Mouse (Mus musculus): Measurements from ENCODE around the gene Gm10570.

The Gm10570 gene

GRCm38 (mm10) chr4:130306796-130307630 lies 1.5 kb downstream of the Gm10570 start:
- no peak for ATAC-seq (ENCODE audit: low TSS enrichment)

DNA sequence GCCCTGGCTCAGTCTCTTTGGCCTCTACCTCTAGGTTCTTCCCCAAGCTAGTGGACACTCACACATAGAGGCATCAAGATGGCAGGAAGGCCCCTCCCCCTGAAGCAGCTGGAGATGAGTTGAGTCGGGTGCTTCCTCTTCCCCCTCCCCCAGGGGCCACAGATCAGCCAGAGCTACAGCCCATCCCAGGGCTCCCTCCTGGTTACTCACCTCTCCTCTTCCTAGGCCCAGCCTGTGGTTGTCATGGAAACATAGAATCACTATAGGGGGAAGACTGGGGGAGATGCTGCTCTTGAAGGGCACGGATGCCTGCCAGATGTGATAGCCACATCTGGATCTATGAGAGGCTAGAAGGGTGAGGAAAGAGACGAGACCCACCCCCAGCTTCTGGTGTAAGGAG lies 3.7 kb downstream of the Gm10570 start:
- ATAC-seq (ENCODE audit: low TSS enrichment), result no peak

GRCm38 (mm10) chr4:130302285-130302870 lies 6.1 kb downstream of the Gm10570 start:
- ATAC-seq (ENCODE audit: low TSS enrichment), result no peak

DNA sequence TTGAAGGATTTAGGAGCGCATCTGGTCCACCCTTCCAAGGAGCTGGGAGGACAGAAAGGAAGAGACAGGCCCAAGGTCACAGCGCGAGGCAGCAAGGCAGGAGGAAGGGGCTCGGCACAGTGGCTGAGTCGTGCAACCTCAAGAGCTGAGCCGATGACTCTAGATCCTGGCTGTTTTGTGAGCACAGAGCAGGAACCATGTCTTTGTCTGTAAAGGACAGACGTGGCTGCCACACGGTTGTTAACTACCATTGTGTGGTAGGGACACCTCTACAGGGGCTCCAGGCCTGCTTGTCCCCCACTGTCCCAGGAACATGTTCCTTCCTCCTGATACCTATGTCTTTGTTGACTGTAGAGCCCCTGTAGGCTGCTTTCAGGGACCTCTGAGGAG lies 8.8 kb downstream of the Gm10570 start:
- no peak for ATAC-seq (ENCODE audit: low TSS enrichment)

GRCm38 (mm10) chr4:130298877-130299628 lies 9.4 kb downstream of the Gm10570 start:
- no peak for ATAC-seq (ENCODE audit: low TSS enrichment)

DNA sequence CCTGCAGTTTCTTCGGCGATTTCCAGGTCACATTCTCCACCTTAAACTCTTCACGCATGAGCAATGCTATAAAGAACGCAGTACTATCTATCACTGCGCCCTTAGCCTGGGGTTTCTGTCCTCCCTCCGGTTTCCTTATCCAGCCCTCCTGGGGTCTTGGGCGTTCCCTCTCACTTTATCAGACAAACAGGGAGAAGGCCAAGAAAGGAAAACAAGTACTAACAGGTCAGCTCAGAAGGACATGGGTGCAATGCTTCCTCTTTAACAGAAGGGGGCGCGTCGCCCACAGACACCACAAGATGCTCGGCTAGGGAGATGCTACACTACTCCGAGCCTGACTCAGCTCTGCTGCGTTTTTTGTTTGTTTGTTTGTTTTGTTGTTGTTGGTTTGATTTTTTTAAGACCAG lies 11.3 kb downstream of the Gm10570 start:
- peak; percentile 72; the same call in 1 of the 2 replicates for ATAC-seq (ENCODE audit: low TSS enrichment)

DNA sequence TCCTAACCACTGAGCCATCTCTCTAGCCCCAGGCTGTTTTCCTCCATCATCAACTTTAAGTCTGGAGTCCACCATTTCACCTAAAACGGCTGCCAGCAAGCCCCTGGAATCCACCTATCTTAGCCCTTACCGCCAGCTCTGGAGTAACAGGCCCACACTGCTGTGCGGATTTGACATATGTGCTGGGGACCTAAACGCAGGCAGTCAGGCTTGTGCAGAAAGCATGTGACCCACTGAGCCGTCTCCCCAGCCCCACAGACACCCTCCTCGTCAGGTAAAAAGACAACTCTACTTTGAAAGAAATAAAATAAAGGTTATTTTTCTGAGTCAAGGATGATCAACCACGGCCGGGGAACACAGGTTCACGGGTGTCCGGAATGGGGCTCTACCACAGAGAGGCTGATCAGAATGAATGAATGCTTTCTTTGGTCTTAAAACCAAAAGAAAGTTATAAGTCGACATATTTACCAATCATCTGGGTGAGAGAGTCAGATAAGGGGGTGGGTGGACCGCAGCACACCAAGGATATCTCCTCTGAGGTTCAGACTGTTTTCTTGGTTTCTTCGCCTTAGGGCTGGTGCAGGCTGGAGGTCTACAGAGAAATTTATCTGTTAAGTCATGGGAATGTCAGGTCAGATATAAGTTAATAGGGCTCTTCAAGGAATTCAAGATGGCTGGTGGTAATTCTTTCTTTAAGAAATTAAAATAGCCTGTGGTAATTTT lies 12.1 kb downstream of the Gm10570 start:
- ATAC-seq (ENCODE audit: low TSS enrichment), result no peak

GRCm38 (mm10) chr4:130295047-130295745 lies 13.3 kb downstream of the Gm10570 start:
- ATAC-seq (ENCODE audit: low TSS enrichment), result no peak

DNA sequence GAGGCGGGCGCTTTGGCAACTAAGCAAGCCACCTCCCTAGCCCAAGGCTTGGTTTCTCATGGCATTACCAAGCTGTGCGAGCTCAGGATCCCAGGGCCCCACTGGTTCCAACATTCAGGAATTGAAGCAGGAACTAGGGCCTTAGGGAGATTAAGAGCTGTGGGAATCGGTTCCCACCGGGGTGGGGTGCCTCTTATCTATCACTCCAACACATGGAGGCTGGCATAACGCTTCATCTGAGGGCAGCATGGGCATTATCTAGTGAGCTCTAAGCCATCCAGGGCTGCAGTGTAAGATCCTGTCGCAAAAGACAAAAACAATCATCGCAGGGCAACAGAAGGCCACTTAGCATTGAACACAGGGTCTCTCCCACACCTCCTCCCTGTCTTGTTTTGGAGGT lies 14.0 kb downstream of the Gm10570 start:
- no peak for ATAC-seq (ENCODE audit: low TSS enrichment)

- ATAC-seq (ENCODE audit: low TSS enrichment), result peak; percentile 44; the same call in 1 of the 2 replicates
Observed at GRCm38 (mm10) chr4:130292271-130292670, 16.2 kb downstream of the Gm10570 start.

DNA sequence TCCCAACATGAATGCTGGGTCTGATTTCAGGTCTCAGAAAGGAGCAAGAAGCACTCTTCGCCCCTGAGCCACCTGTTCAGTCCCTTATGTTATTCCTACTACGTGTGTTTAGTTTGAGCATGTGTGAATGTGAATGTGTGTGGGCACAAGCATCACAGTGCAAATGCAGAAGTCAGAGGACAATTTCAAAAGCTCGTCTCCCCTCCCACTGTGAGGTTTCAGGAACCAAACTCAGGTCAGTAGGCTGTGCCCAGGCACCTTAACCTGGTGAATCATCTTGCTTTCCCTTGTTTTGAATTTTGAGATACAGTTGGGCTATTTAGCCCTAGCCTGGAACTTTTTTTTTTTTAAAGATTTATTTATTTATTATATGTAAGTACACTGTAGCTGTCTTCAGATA lies 18.6 kb downstream of the Gm10570 start:
- no peak for ATAC-seq (ENCODE audit: low TSS enrichment)

GRCm38 (mm10) chr4:130286531-130286930 lies 21.9 kb downstream of the Gm10570 start:
- ATAC-seq (ENCODE audit: low TSS enrichment), result no peak

DNA sequence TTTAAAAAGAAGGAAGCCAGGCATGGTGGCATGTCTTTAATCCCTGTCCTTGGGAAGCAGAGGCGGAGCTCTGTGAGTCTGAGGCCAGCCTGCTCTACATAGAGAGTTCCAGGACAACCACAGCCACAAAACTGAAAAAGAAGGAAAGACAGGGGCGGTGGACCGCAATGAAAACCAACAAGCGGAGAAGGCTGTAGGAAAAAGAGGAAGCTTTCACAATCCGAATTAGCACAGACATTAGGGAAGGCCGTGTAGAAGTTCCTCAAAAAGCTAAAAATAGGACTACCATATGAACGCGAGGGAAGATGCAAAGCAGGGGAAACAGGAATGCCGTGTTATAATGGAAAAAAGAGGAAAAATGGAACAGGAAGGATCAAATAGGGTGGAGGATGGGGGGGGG lies 24.6 kb downstream of the Gm10570 start:
- no peak for ATAC-seq (ENCODE audit: low TSS enrichment)

DNA sequence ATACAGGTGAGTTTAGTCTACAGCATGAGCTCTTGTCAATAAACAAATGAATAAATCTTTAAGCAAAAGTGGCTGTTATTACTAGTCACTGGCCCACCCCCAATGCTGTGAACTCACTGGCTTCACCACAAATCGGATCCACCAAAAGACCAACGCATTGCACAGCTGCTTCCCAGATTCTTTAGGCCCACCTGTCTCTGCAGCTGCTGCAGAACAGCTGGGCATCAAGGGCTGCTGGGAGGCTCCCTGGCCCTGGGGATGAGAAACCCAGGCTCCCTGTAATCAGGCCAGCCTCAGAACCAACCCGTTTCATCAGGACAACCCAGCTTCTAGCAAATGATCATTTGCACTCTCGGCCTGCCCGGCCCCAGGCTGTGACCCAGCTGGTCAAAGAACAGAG lies 25.6 kb downstream of the Gm10570 start:
- no peak for ATAC-seq (ENCODE audit: low TSS enrichment)

GRCm38 (mm10) chr4:130279105-130279504 lies 29.4 kb downstream of the Gm10570 start, which contains the start of gene Serinc2:
Gene Serinc2 (minus strand): TSS chr4:130279205.
- ATAC-seq (ENCODE audit: low TSS enrichment), result no peak

- ATAC-seq (ENCODE audit: low TSS enrichment), result no peak
Observed at GRCm38 (mm10) chr4:130276573-130277176, 31.8 kb downstream of the Gm10570 start.

DNA sequence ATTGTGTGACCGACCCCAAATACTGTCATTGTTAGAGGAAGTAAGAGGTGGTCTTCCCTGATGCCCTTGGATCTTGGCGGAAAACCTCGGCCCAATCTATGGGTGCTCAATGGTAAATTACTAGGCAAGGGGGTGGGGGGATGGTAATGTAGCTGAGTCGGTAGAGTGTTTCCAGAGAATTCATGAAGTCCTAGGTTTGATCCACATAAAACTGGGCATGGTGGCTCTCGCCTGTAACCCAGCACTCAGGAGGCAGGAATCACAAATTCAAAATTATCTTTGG lies 32.7 kb downstream of the Gm10570 start:
- no peak for ATAC-seq (ENCODE audit: low TSS enrichment)

DNA sequence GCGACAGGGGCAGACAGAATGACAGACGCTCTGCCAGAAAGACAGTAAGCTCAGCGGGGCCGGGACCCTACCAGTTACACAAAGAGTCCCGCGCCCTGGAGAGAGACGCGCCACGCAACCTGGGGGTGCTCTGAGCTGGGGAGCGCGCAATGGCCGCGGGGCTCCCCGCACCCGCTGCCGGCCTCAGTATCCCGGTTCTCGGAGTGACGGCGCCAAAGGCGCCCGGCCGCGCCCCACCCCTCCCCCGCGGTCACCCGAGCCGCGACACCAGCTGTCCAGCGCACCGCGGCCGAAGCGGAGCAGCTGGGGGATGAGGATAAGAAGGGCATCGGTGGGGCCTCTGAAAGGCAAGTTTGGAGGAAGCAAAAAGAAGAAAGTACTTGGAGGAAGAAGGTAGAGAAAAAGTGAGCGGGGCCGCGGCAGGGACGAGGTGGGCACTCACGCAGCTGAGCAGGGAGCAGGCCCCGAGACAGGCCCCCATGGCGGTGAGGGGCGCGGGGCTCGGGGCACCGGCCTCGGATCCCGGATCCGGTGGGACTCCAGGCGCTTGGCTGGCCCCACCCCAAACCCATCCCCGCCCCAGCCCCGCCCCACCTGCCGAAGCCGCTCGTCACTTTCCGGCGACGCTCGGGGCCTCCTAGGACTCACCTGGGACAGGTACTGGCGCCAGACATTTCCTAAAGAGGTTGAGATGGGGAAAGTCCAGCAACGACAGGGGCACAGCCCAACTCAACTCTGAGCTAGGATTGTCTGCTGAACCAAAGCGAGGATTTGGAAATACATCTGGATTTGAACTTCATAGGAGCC lies 33.3 kb downstream of the Gm10570 start:
- ATAC-seq (ENCODE audit: low TSS enrichment), result no peak

GRCm38 (mm10) chr4:130274346-130275015 lies 34.0 kb downstream of the Gm10570 start:
- ATAC-seq (ENCODE audit: low TSS enrichment), result no peak
